Mouse (Mus musculus): ENCODE data around the gene Ddx46. TPM values are rescaled to one million over a fixed set of nuclear protein-coding genes. Genes with fewer than 3 reads are reported as not detected.
"Not testable (repeated sequence)": the region's sequence is repeated elsewhere in the genome, so short reads cannot be mapped to it uniquely, and the experiment has no call there.

The Ddx46 gene
- polyA plus RNA-seq, 2 experiments: 33.0 to 48.7 TPM

DNA sequence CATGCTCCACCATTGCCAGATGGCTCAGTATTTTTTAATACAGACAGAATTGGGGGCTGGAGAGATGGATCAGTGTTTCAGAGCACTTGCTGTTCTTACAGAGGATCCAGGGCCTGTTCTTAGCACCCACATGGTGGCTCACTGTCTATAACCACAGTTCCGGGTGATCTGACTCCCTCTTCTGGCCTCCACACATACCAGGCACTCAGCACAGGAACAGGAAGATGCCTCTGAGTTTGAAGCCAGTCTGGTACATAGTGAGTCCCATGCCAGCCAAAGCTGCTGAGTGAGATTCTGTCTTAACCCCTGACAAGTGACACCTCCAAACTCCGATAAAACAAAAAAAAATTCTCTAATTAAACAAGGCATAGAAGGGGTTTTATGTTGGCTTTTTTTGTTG lies 14.6 kb upstream of the Ddx46 start:
- no peak for DNase-seq (ENCODE audit: low spot score)
- Histone ChIP-seq H3K9ac (ENCODE audit: low read depth, low read length, severe bottlenecking) (no peak overlapping the region), H3K27ac (replicated peaks; ENCODE audit: low read depth, low read length) (no peak overlapping the region), H3K36me3 (ENCODE audit: control insufficient read depth, insufficient read depth, low read length) (peaks cover 8% of the 10 kb centered on the region; the same call in 1 of the 2 replicates), H3K4me2 (replicated peaks; ENCODE audit: low read depth, low read length, severe bottlenecking) (no peak overlapping the region), H3K4me1 (ENCODE audit: control insufficient read depth, insufficient read depth, low read length) (peaks cover 12% of the 10 kb centered on the region), H3K4me3 (replicated peaks; ENCODE audit: low read length) (no peak overlapping the region), H3K27me3 (ENCODE audit: control insufficient read depth, insufficient read depth, low read length) (no peaks in the 10 kb centered on the region), H3K9me3 (ENCODE audit: control insufficient read depth, low read length) (no peaks in the 10 kb centered on the region)
- WGBS: 76% methylated on average over 2 of the region's 2 CpGs
- no peak for ATAC-seq (ENCODE audit: low FRiP score, low read depth)
- no peak for TF ChIP-seq POLR2A (IDR thresholded peaks at IDR 0.05; ENCODE audit: borderline replicate concordance, extremely low read depth, insufficient read depth, insufficient read length)

DNA sequence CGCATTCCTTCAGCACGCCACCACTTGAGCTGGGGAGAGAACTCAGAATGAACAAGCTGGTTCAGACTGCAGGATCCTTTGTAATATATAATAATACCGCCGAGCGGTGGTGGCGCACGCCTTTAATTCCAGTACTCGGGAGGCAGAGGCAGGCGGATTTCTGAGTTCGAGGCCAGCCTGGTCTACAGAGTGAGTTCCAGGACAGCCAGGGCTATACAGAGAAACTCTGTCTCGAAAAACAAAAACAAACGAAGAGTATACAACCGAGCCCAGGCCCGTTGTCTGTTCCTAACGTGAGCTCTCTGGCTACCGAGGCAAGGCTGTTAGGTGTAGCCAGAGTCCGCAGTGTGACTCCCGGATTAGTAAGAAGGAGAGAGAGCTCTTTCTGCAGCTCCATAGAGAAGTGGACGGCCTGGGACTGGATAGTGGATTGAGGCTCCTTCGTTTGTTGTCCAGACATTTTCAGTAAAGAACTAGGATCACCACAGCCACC lies 12.6 kb upstream of the Ddx46 start:
- 20% methylated on average over 19 of the region's 20 CpGs for WGBS
- H3K27ac ChIP-seq (replicated peaks; ENCODE audit: low read depth, low read length): peak overlapping the region; percentile 90
- not testable (repeated sequence) for H3K9me3 ChIP-seq (ENCODE audit: control insufficient read depth, low read length); ATAC-seq (ENCODE audit: low FRiP score, low read depth); DNase-seq (ENCODE audit: low spot score); H3K27me3 ChIP-seq (ENCODE audit: control insufficient read depth, insufficient read depth, low read length)
- H3K4me2 ChIP-seq (replicated peaks; ENCODE audit: low read depth, low read length, severe bottlenecking): peak overlapping the region; percentile 59
- peaks cover 12% of the 10 kb centered on the region for H3K4me1 ChIP-seq (ENCODE audit: control insufficient read depth, insufficient read depth, low read length)
- H3K36me3 ChIP-seq (ENCODE audit: control insufficient read depth, insufficient read depth, low read length): peaks cover 25% of the 10 kb centered on the region
- peak overlapping the region; percentile 84 for H3K9ac ChIP-seq (ENCODE audit: low read depth, low read length, severe bottlenecking)
- peak overlapping the region; percentile 84 for H3K4me3 ChIP-seq (replicated peaks; ENCODE audit: low read length)

DNA sequence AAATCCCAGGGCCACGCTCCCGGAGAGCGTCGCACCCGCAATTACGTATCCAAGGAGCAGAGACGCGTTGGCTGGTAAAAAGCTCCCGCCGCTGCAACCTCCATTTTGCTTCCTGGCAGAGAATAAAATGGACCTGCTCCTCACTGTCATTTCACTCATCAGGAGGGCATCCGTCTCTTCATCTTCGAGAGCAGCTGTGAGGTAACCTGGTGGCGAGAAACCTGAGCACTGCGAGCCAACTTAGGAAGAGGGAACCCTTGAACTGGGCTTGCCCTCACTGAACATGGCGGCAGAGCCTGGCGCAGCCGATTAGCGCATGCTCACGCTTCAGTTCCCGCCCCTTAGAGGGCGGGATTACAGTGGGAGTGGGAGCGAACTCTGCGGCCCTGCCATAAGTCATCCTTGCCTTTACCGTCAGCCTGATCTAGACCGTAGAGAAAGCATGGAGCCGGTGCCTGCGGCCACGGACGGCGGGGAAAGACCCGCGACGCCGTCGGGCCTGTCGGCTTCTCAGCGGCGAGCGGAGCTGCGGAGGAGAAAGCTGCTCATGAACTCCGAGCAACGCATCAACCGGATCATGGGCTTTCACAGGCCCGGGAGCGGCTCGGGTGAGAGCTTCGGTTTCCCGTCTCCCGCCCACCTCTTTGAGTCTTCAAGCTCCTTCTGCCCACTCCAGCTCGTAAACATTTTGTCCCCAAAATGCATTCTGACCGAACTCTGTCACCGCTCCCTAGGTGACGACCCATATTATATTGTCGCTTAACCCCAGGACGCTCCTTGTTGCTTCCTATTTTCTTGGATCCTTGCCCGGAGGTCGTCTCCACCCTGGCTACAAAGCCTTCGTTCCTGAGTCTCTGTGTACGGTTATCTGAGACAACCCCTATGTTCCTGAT lies 11.9 kb upstream of the Ddx46 start, which contains the start of gene Caml:
Gene Caml (plus strand): TSS at position 357 of the 893 bp plus-strand sequence.
- peak within 1 kb of the TSS; percentile 84 for H3K9ac ChIP-seq (ENCODE audit: low read depth, low read length, severe bottlenecking)
- peak within 1 kb of the TSS; percentile 59 for H3K4me2 ChIP-seq (replicated peaks; ENCODE audit: low read depth, low read length, severe bottlenecking)
- DNase-seq (ENCODE audit: low spot score) (peak; percentile 95), ATAC-seq (ENCODE audit: low FRiP score, low read depth) (peak; percentile 98)
- no peaks in the 10 kb centered on the region for H3K27me3 ChIP-seq (ENCODE audit: control insufficient read depth, insufficient read depth, low read length)
- TF ChIP-seq POLR2A (IDR thresholded peaks at IDR 0.05; ENCODE audit: borderline replicate concordance, extremely low read depth, insufficient read depth, insufficient read length): peak; percentile 67; the same call in 1 of the 2 replicates
- under 1% methylated on average over 58 of the region's 59 CpGs for WGBS
- H3K4me3 ChIP-seq (replicated peaks; ENCODE audit: low read length): peak within 1 kb of the TSS; percentile 84
- peak within 1 kb of the TSS; percentile 90 for H3K27ac ChIP-seq (replicated peaks; ENCODE audit: low read depth, low read length)
- peaks cover 12% of the 10 kb centered on the region for H3K4me1 ChIP-seq (ENCODE audit: control insufficient read depth, insufficient read depth, low read length)
- H3K9me3 ChIP-seq (ENCODE audit: control insufficient read depth, low read length): no peaks in the 10 kb centered on the region
- peaks cover 29% of the 10 kb centered on the region for H3K36me3 ChIP-seq (ENCODE audit: control insufficient read depth, insufficient read depth, low read length)

DNA sequence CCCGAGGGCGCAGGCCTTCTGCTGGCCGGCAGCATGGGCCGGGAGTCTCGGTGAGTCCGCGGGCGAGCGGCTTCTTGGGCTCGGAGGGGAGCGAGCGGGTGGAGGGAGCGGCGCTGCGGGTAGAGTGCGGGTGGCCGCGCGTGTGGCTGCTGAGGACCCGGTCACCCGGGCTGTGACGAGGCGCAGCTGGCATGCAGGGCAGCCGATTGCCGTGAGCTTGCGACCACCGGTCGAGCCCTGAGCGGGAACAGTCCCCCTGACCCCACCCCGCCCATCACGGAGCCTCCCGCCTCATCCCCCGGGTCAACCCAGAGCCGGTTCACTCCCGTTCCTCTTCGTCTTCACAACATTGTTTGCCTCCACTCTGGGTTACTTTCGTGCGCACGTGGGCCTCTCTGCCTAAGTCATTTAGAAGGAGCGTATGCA lies 332 bp downstream of the Ddx46 start:
- DNase-seq (ENCODE audit: low spot score) (no peak), ATAC-seq (ENCODE audit: low FRiP score, low read depth) (peak; percentile 32; the same call in 1 of the 2 replicates)
- no peaks in the 10 kb centered on the region for H3K9me3 ChIP-seq (ENCODE audit: control insufficient read depth, low read length)
- no peak overlapping the region for H3K27ac ChIP-seq (replicated peaks; ENCODE audit: low read depth, low read length)
- peak overlapping the region; percentile 89 for H3K4me2 ChIP-seq (replicated peaks; ENCODE audit: low read depth, low read length, severe bottlenecking)
- no peak for TF ChIP-seq POLR2A (IDR thresholded peaks at IDR 0.05; ENCODE audit: borderline replicate concordance, extremely low read depth, insufficient read depth, insufficient read length)
- peak overlapping the region; percentile 97 for H3K4me3 ChIP-seq (replicated peaks; ENCODE audit: low read length)
- WGBS: under 1% methylated on average over 35 of the region's 40 CpGs
- H3K27me3 ChIP-seq (ENCODE audit: control insufficient read depth, insufficient read depth, low read length): no peaks in the 10 kb centered on the region
- peaks cover 59% of the 10 kb centered on the region for H3K36me3 ChIP-seq (ENCODE audit: control insufficient read depth, insufficient read depth, low read length)
- no peaks in the 10 kb centered on the region for H3K4me1 ChIP-seq (ENCODE audit: control insufficient read depth, insufficient read depth, low read length)
- peak overlapping the region; percentile 86 for H3K9ac ChIP-seq (ENCODE audit: low read depth, low read length, severe bottlenecking)

DNA sequence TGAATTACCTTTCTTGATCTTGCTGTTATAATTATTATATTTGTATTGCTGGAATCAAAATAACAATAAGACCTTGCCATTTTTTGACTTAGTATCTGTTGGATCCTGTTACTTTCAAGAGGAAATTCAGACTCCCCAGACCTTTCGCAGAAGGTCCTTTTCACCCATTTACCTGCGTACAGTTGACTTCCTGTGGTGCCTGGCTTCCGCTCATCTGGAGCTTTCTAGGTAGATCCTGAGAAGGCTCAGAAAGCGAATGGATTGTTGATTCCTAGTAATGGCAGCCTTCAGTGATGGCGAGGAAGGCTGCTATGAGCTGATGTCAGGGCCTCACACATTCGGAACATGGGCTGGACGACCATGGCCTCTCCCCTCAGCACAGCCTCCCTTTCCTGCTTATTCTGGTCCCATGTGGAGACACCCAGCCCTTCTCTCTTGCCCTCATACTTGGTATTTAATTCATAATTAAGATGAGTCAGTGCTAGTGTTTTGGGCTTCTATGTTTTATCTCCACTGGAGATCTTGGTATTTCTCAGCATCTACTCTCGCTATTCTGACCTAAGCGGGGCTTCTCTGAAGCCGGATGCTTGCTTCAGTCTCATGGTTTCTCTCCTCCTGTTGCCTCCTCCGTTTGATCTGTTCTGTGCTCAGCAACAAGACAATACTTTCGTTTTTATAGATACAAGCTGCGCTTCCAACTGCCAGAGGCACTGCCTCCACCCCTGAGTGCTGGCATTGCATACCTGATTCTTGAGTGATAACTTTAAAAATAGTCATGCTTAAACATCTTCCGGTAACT lies 1.6 kb downstream of the Ddx46 start:
- no peaks in the 10 kb centered on the region for H3K9me3 ChIP-seq (ENCODE audit: control insufficient read depth, low read length)
- H3K9ac ChIP-seq (ENCODE audit: low read depth, low read length, severe bottlenecking): no peak overlapping the region
- DNase-seq (ENCODE audit: low spot score) (no peak), ATAC-seq (ENCODE audit: low FRiP score, low read depth) (no peak)
- H3K36me3 ChIP-seq (ENCODE audit: control insufficient read depth, insufficient read depth, low read length): peaks cover 56% of the 10 kb centered on the region
- H3K4me1 ChIP-seq (ENCODE audit: control insufficient read depth, insufficient read depth, low read length): no peaks in the 10 kb centered on the region
- no peaks in the 10 kb centered on the region for H3K27me3 ChIP-seq (ENCODE audit: control insufficient read depth, insufficient read depth, low read length)
- TF ChIP-seq POLR2A (IDR thresholded peaks at IDR 0.05; ENCODE audit: borderline replicate concordance, extremely low read depth, insufficient read depth, insufficient read length): no peak
- 91% methylated on average over 14 of the region's 14 CpGs for WGBS
- no peak overlapping the region for H3K27ac ChIP-seq (replicated peaks; ENCODE audit: low read depth, low read length)
- no peak overlapping the region for H3K4me3 ChIP-seq (replicated peaks; ENCODE audit: low read length)
- no peak overlapping the region for H3K4me2 ChIP-seq (replicated peaks; ENCODE audit: low read depth, low read length, severe bottlenecking)

DNA sequence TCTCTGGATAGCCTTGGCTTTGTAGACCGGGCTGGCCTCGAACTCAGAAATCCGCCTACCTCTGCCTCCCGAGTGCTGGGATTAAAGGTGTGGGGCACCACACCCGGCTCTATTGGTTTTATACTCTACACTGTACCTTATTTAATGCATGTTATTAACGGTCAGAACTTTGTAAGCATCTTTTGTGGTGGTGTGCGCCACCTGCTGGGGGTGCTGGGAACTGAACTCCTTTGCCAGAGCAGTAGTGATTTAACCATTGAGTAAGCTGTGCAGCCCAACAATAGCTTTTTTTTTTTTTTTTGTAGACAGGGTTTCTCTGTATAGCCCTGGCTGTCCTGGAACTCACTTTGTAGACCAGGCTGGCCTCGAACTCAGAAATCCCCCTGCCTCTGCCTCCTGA lies 5.7 kb downstream of the Ddx46 start:
- H3K9me3 ChIP-seq (ENCODE audit: control insufficient read depth, low read length); H3K27ac ChIP-seq (replicated peaks; ENCODE audit: low read depth, low read length); ATAC-seq (ENCODE audit: low FRiP score, low read depth); H3K27me3 ChIP-seq (ENCODE audit: control insufficient read depth, insufficient read depth, low read length); H3K9ac ChIP-seq (ENCODE audit: low read depth, low read length, severe bottlenecking); H3K4me1 ChIP-seq (ENCODE audit: control insufficient read depth, insufficient read depth, low read length); H3K4me3 ChIP-seq (replicated peaks; ENCODE audit: low read length); H3K4me2 ChIP-seq (replicated peaks; ENCODE audit: low read depth, low read length, severe bottlenecking): not testable (repeated sequence)
- peak; percentile 72 for DNase-seq (ENCODE audit: low spot score)
- H3K36me3 ChIP-seq (ENCODE audit: control insufficient read depth, insufficient read depth, low read length): peaks cover 58% of the 10 kb centered on the region
- 44% methylated on average over 7 of the region's 8 CpGs for WGBS

All from limb, embryonic 14.5 days (tissue).